Mouse (Mus musculus) spleen, postnatal 36 days (tissue): ENCODE data around the gene Herpud2.
"Not testable (repeated sequence)": the region's sequence is repeated elsewhere in the genome, so short reads cannot be mapped to it uniquely, and the experiment has no call there.

Source experiments
- DNase-seq, 2 experiments: peaks; one replicate each; pipeline ENCODE4 v3.0.0; 2022; ENCODE audit warnings: low spot score in 2 of 2, mixed read lengths in 1 of 2

Gene Herpud2

DNA sequence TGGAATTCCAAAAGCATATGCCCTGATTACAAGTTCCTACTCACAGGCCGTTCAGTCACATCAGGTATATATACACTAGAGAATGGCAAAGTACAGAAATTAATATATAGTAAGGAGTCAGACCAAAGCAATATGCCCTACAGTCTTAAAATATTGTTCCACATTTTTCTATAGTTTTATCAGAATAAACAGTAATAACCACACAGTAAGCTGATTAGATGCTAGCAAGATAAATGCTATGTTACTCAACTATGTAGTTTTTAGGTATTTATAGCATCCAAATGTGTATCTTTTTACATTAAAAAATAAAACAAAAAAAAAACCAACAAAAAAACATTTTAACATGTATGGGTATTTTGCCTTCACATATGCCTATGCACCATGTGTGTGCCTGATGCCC lies 5.7 kb downstream of the Herpud2 start:
- DNase-seq: no peak

- no peak for DNase-seq
Observed at GRCm38 (mm10) chr9:25143950-25144349, 7.7 kb downstream of the Herpud2 start.

DNA sequence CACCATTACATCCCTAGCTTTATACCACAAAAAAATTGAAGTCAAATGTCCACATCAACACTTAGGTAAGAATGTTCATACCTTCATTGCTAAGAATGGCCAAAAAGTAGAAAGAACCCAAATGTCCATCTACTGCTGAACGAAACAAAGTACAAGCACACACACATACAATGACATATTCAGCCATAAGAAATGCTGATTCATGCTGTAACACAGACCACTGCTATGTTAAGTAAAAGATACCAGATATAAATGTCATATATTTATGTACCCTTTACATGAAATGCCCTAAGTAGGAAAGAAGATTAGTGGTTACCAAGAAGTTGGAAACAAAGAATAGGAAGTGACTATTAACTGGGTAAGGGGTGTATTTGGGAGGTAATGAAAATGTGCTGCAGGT lies 8.6 kb downstream of the Herpud2 start:
- no peak for DNase-seq

GRCm38 (mm10) chr9:25142041-25142440 lies 9.6 kb downstream of the Herpud2 start:
- no peak for DNase-seq

DNA sequence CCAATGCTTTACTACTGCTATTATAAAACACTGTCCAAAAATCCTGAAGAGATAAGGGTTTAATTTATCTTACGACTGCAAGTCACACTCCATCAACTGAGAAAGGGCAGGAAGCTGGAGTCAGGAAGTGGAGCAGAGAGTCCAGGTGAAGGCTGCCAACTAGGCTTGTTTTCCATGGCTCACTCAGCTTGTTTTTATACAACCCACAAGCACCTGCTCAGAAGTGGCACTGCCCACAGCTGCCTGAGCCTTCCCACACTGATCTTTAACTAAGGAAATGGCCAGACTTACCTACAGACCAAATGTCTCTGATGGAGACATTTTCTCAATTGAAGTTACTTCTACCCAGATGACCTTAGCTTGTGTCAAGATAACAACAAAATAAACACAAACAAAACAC lies 11.3 kb downstream of the Herpud2 start:
- no peak for DNase-seq

GRCm38 (mm10) chr9:25138900-25139299 lies 12.7 kb downstream of the Herpud2 start:
- no peak for DNase-seq

DNA sequence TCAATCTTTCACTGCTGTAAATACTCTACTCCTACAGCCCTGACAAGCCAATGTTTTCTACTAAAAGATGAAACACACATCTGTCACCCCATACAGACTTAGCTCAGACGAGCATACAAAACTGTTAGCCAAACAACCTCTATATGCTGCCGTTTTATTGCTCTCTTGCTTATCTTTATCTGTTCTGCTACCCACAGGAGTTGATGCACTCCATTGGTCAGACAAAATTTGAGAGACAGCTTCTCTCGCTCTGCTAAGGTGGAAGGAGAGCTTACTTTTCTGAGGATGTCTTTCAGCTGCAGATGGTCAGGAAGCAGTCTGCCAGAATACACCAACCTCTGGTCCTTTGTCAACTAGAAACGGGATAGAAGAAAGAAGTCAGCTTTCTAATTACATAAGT lies 18.7 kb downstream of the Herpud2 start:
- DNase-seq: no peak

DNA sequence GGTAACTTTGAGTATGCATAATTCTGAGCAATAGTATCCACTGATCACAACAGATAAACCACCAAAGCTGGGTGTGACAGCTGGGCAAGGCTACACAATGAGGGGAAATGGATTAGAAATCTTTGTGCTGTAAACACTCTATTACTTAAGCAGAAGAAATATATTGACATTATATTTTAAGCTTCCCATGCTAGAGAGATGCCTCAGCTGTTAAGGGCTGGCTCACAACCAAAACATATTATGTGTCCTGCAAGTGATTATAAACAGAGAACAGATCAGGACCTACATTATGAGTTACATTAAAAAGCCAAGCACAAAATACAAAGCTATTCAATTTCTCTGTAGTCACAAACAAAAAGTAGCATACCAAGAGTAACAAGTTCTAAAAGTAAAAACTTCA lies 19.4 kb downstream of the Herpud2 start:
- DNase-seq: no peak

DNA sequence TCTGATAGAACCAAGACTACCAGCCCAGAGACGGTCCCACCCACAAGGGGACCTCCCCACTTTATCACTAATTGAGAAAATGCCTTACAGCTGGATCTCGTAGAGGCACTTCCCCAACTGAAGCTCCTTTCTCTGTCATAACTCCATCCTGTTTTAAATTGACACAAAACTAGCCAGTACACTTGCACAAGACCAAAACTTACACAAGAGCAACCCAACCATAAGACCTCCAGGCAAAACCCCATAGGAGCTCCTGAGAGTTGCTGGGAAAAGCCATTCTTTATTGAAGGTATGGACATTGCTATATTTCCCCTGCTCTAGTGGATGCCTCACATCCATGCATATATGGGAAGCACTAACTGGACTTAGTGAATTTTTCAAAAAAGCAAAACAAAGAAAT lies 27.6 kb downstream of the Herpud2 start:
- DNase-seq: no peak

GRCm38 (mm10) chr9:25123590-25123989 lies 28.0 kb downstream of the Herpud2 start:
- DNase-seq: not testable (repeated sequence)

GRCm38 (mm10) chr9:25104638-25105037 lies 47.0 kb downstream of the Herpud2 start:
- DNase-seq: peak; percentile 2 to 22

- no peak for DNase-seq
Observed at GRCm38 (mm10) chr9:25102881-25103280, 48.7 kb downstream of the Herpud2 start.

DNA sequence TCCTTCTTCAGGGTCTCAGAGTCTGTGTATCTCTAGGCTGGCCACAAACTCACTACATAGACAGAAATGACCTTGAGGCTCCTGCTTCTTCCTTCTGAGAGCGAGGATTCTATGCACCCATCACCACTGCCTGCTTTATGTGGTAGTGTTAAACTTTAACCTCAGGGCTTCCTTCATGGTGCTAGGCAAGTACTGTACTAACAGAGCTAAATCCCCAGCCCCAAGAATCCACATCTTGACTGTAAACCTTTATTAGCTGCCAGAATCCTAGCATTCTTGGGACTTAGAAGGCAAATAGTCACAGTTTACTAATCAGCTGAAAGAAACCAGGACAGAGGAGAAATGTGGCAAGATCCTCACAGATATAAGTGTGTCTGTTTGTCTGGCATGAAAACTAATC lies 60.8 kb downstream of the Herpud2 start:
- no peak for DNase-seq

DNA sequence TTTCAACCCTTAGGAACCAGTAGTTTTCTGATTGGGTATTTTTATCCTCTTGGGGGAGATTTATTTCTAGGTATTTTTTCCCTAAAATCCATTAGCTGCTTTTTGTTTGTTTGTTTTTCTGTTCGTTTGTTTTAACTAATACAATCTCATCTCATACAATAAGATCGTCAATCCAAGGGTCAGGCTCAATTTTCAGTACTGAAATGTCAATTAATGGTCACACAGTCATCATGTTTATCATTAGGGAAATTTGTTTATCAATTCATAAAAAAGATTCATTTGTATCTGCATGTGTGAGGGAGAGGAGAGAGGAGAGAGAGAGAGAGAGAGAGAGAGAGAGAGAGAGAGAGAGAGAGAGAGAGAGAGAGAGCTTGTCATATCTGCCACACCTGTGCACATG lies 62.5 kb downstream of the Herpud2 start, which contains the start of gene Gm10181:
Gm10181 (plus strand) TSS at position 301 of the 400 bp plus-strand sequence.
- DNase-seq: no peak

GRCm38 (mm10) chr9:25076505-25076904 lies 75.1 kb downstream of the Herpud2 start:
- DNase-seq: no peak

- no peak for DNase-seq
Observed at GRCm38 (mm10) chr9:25075977-25076376, 75.6 kb downstream of the Herpud2 start.

DNA sequence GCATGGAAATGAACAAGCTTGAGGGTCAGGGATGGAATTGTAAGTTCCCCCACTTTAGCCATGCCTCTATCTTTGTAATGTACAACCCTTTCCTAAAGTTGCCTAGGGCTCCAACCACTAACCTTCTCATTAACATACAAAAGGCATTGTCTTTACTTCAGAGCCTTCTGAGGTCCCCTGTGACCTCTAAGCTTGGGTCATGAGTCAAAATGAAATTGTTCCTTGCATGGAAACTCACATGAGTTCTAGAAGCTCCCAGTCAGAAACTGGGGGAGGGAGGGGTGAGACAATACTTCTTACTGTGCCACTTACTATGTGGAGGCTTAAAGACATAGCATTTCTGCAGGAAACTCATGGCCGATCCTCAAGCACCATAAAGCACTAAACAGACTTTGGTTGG lies 79.0 kb downstream of the Herpud2 start:
- no peak for DNase-seq

DNA sequence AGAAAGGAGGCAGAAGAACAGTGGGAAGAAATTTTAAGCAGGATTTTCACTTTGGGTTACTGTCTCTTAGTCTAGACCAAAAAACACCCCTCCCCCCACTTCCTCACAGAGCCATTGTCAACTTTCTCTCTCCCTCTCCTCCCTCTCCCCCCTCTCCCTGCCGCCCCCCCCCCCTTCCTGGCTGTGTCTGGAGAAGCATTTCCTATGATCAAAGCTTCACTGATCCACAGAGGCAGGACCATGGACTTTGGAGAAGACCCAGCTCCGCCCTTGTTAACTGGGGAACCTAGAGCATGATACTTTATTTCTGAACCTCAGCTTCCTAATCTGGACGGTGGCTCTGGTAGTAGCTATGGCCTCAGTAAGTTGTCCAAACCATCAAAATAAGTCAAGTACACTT lies 92.9 kb downstream of the Herpud2 start:
- no peak for DNase-seq
